Mouse (Mus musculus) embryonic stem cell, embryonic (primary cell): Measurements from ENCODE around the gene Plk5.

Experiments
- CTCF ChIA-PET, 4 experiments: fragments of 300-600 bp in 2 of 4; fragments of 350-600 bp in 2 of 4; sonication (Branson Sonifier 250); formaldehyde crosslinking; loops; one replicate each; lab custom pipeline; 2022; ENCODE audit warnings: inconsistent platforms in 2 of 4; lab: Charles Lee
- POLR2A ChIA-PET, 4 experiments: fragments of 300-600 bp in 2 of 4; fragments of 350-600 bp in 2 of 4; sonication (Branson Sonifier 250); formaldehyde crosslinking; loops; one replicate each; lab custom pipeline; 2022; ENCODE audit warnings: antibody characterized with exemption in 4 of 4, inconsistent platforms in 1 of 4; lab: Charles Lee

Gene Plk5

DNA sequence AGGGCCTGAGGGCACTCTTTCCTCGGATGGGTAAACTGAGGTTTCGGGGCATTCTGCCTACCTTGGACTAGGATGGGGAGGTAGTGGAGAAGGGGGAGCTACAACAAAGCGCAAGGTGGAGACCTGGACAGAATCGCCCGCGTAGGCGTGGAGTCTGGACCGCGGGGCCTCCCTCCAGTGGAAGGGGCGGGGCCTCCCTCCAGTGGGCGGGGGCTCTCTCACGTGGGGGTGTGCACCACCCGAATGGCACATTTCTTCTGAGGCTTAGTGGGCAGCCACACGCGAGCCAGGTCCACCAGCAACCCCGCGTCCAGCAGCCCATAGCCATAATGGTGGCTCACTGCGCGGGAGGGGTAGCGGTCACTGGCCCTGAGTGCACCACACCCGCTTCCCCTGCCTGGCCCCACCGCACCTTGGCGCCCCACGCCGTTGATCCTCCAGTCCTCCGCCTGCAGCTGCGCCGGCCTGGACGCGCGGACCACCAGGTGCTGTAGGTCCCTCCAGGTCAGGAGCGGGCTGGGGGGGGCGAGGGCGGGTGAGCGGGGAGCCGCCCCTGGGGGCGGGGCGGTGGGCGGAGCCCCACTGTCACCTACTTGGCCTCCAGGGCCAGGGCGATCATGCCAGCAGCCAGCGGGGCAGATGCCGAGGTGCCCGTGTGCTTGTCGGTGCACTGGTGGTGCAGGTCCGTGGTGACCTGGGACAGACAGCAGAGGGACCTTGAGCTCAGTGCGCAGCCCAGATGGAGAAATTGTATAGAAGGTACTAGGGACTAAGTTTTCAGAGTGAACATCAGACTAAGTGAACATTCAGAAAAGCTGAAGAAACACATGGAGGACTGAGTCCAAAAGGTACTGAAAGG lies 32.8 kb upstream of the Plk5 start:
- ChIA-PET POLR2A (interaction anchor here in 3 of 4 experiments (0.5 to 2.0 kb wide), 11 partner anchors 11 to 605 kb away, joined by 3 to 16 read pairs (median 4); partner anchors contain the start of gene Rps15 (in 2 of the 3)), CTCF (interaction anchor here in 2 of 4 experiments (0.5 to 1.2 kb wide), 6 partner anchors 27 to 675 kb away, joined by 3 to 7 read pairs (median 4); no protein-coding TSS in a partner anchor)

DNA sequence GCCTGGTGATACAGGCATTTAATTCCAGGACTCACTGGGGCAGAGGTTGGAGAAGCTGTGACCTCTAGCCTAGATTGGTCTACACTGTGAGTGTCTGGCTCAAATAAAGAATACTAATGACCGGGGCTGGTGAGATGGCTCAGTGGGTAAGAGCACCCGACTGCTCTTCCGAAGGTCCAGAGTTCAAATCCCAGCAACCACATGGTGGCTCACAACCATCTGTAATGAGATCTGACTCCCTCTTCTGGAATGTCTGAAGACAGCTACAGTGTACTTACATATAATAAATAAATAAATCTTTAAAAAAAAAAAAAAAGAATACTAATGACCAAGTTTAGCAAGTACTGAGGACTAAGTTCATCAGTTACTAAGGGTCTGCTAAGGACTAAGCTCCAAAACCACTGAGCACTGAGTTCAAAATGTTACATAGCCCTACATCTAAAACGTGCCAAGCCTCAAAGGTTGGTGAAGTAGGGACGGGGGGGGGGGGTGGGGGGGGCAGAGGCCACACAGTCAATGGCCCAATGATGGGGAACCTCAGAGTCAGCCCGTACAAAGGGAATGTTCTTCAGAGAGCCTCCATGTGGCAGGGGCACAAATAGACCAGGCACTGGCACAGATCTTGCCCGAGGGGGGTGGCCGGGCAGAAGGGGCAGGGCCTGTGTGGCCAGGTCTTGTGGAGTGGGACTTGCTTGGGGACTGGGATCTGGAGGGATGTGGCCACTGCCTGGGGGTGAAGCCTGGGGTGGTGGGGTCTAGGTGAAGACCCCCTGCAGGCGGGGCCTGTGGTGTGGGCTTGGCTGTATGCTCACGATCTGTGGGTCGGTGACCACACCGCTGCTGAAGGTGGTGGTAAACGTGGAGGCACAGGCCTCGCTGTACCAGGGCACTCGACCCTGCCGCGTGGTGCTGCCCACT lies 31.9 kb upstream of the Plk5 start:
- CTCF ChIA-PET, result interaction anchor here (0.6 to 1.3 kb wide), 7 partner anchors 8 to 626 kb away, joined by 3 to 6 read pairs (median 4); no protein-coding TSS in a partner anchor
- POLR2A ChIA-PET, result interaction anchor here in 2 of 4 experiments (0.5 to 2.0 kb wide), 7 partner anchors 12 to 156 kb away, joined by 3 to 16 read pairs (median 4); partner anchors contain the start of gene Rps15 (in 2 of the 2)

DNA sequence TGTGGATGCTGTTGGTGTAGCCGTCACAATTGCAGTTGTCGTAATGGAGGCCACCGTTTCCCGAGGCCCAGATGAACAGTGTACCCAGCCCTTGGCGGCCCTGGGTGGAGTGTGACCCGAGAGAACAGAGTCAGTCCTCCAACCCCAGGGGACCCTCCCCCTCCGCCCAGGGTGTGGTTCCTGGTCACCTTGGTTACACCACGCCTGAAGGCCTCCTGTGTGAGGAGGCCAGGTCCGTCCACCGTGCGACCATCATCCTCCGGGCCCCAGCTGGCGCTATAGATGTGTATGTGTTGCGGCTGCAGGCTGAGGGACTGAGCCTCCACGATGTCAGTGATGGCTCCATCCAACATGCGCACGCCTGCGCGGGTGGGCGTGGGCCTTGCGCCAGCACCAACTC lies 31.2 kb upstream of the Plk5 start:
- ChIA-PET POLR2A (no interaction called here), CTCF (interaction anchor here in 1 of 4 experiments (1.3 kb wide), 1 partner anchor 49 kb away, joined by 4 read pairs; no protein-coding TSS in a partner anchor)

DNA sequence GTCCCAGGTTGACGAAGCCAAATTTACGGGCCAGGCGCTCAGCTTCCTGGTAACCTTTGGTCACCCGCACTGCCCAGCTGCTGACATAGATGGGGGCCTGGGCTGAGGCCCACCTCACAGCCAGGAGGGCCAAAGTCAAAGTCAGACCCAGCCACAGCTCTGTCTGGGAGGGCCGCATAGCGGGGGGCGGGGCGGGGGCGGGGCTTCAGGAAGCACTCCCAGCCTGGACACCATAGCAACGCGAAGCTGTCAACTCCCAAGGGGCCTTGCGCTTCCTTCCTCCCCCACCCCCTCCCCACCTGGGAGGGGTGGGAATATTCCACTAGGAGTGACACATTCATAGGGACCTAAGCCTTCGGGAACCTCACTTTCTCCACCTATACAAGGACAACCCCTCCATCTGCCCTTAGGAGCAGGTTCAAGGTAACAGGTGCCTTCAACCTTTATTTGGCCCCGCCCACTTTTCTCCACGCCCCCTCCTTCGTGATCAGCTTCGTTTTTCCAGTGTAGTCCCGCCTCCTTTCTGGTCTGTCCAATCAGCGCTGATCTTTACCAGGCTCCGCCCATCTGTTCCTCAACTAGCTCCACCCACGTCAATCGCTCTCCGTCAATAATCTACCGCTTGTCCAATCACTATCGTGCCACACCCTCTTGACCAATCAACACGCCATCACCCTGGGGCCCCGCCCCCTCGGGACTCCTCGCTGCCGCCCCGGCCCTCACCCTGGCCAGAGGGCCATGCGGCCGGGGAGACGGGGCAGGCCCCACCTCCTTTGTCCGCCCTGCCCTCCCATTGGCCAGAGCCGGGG lies 26.8 kb upstream of the Plk5 start, which contains the start of the genes Pcsk4 and Reep6:
Gene Pcsk4 (minus strand): TSS at position 226 of the 809 bp plus-strand sequence.
Gene Reep6 (plus strand): TSS at position 681 of the 809 bp plus-strand sequence.
- ChIA-PET CTCF (interaction anchor here (0.6 to 3.1 kb wide), 41 partner anchors 9 to 707 kb away, joined by 3 to 17 read pairs (median 4); partner anchors contain the start of genes Mum1 (in 2 of the 4), Adamtsl5 (in 1 of the 4), Apc2 (in 1 of the 4) and Dazap1 (in 1 of the 4)), POLR2A (interaction anchor here (0.5 to 4.9 kb wide), 104 partner anchors 8 to 949 kb away, joined by 3 to 85 read pairs (median 4); partner anchors contain the start of genes Mbd3 (in 3 of the 4), Rps15 (in 3 of the 4), Apc2 (in 2 of the 4) and Dazap1 (in 2 of the 4))

DNA sequence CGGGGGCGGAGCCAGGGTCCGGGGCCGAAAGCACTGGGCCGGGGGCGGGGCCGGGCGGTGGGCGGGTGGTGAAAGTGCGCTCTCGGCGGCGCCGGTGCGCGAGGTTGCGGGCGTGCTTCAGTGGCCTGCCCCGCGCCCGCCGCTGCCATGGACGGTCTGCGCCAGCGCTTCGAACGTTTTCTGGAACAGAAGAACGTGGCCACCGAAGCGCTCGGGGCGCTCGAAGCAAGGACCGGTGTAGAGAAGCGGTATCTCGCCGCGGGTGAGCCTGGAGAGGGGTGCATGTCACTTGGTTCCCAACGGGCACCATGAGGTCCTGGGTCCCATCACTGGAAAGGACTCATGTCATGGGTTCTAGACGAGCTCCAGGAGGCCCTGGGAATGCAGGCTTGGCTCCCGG lies 26.2 kb upstream of the Plk5 start:
- ChIA-PET CTCF (interaction anchor here in 3 of 4 experiments (0.9 to 3.1 kb wide), 28 partner anchors 10 to 707 kb away, joined by 3 to 17 read pairs (median 4); partner anchors contain the start of genes Mum1 (in 2 of the 3), Adamtsl5 (in 1 of the 3), Apc2 (in 1 of the 3) and Dazap1 (in 1 of the 3)), POLR2A (interaction anchor here (0.7 to 4.9 kb wide), 78 partner anchors 8 to 948 kb away, joined by 3 to 85 read pairs (median 5); partner anchors contain the start of genes Mbd3 (in 3 of the 4), Rps15 (in 3 of the 4), Apc2 (in 2 of the 4) and Mum1 (in 2 of the 4))

DNA sequence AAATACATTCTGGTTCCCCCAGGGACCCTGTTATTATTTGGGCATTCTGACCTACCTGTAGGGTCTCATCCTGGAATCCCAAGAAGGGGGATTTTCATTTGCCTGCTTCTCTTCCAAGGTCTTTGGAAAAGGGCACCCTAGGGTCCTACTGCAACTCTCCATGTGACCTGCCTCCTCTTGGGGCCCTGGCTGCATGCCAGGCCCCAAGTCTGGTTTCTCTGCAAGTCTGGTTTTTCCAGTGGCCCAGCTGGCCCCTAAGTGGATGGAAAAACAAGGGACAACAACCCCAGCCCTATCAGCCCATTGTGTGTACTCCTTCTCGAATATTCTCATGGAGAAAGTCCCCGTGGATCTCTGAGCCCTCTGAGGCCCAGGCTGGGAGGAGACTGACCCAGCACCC lies 25.4 kb upstream of the Plk5 start:
- POLR2A ChIA-PET, result interaction anchor here in 3 of 4 experiments (0.5 to 3.9 kb wide), 10 partner anchors 11 to 69 kb away, joined by 3 to 60 read pairs (median 11); partner anchors contain the start of genes Rps15 (in 2 of the 3) and Mbd3 (in 1 of the 3)
- CTCF ChIA-PET, result interaction anchor here in 1 of 4 experiments (1.9 kb wide), 1 partner anchor 20 kb away, joined by 10 read pairs; no protein-coding TSS in a partner anchor

DNA sequence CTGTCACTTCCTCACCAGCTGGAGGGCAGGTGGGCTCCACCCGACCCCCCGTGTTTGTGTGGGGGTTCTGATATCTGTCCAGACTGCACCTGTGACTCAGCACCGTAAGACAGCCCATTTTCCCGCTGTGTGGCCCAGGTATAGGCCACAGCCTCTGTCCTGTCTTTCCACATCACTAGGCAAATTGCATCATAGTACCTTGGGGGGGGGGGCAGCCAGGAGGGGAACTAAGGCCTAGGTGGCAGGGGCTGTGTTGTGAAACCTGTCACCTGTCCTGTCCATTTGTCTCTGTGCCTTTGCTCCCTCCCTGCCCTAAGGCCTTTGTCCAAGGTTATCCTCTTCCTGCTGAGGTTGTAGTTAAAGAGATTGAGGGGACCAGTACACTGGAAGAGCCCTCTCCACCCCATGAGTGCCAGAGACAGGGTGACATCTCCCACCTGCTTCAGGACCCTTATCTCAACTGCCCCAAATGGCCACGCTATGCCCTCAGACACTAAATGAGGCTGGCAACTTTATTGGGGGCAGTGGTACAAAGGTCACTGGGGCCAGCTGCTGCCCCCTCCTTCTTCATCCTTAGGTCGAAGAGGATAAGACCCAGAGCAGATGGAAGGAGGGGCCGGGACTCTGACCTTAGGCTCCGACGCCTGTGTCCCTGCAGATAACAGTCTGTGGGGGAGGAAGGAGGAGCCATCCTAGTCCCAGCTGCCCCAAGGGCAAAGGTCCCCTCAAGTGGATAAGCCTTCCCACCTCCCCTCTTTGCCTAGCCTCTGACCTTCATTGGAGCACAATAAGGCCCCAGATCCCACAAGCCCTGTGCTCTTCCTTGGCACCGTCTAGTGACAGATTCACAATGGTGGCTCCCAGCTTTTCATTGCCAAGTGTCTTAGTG lies 24.4 kb upstream of the Plk5 start:
- CTCF ChIA-PET, result interaction anchor here in 2 of 4 experiments (0.5 to 1.0 kb wide), 3 partner anchors 19 to 157 kb away, joined by 3 to 7 read pairs (median 4); no protein-coding TSS in a partner anchor

DNA sequence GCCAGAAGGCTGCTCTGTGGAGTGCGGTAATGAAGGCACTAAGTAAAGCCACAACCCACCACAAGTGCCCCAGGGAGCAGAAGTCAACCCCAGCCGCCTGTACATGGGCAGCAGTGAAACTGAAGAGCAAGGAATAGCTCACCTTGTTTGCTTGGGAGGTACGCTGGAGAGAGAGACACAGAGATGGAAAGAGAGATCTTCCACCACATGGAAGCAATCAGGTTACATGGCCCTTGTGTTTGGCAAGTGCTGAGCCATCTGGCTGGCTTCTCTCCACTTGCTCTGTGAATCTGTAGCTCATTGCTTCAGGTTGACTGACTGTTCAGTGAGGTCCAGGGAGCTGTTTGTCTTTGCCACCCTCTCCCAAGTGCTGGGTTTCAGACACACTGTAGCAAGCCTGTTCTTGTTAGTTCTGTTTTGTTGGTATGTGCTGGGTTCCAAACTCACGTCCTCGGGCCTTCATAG lies 23.7 kb upstream of the Plk5 start:
- POLR2A ChIA-PET, result interaction anchor here in 1 of 4 experiments (1.1 kb wide), 1 partner anchor 10 kb away, joined by 3 read pairs; no protein-coding TSS in a partner anchor
- CTCF ChIA-PET, result interaction anchor here in 2 of 4 experiments (0.5 to 1.0 kb wide), 3 partner anchors 18 to 158 kb away, joined by 3 to 7 read pairs (median 4); no protein-coding TSS in a partner anchor

More for the DNA sequence above, 24.4 kb upstream of the Plk5 start:
- POLR2A ChIA-PET, result interaction anchor here in 2 of 4 experiments (1.1 to 3.9 kb wide), 4 partner anchors 10 to 40 kb away, joined by 3 to 60 read pairs (median 16); partner anchors contain the start of gene Rps15 (in 1 of the 2)

DNA sequence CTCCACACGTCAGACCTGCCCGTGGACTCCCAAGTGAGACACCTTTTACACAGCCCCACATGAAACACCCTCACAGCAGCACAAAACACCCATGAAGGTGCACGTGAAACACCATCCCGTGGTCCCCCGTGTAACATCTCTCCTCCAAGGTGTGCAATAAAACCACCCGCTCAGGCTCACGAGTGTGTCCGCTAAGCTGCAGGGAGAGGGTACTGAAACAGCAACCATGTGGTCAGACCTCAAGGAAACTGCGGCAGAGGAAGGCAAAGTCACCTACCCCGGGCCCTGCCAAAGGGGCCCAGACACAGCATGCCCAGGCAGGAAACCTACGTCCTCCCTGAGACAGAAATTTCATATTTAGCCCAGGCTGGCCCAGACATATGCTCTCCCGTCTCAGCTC lies 20.0 kb upstream of the Plk5 start:
- CTCF ChIA-PET, result interaction anchor here in 2 of 4 experiments (0.6 to 2.5 kb wide), 4 partner anchors 14 to 816 kb away, joined by 3 to 13 read pairs (median 5); no protein-coding TSS in a partner anchor
- POLR2A ChIA-PET, result interaction anchor here in 3 of 4 experiments (0.6 to 1.9 kb wide), 7 partner anchors 10 to 44 kb away, joined by 3 to 9 read pairs (median 4); partner anchors contain the start of gene Rps15 (in 1 of the 3)

DNA sequence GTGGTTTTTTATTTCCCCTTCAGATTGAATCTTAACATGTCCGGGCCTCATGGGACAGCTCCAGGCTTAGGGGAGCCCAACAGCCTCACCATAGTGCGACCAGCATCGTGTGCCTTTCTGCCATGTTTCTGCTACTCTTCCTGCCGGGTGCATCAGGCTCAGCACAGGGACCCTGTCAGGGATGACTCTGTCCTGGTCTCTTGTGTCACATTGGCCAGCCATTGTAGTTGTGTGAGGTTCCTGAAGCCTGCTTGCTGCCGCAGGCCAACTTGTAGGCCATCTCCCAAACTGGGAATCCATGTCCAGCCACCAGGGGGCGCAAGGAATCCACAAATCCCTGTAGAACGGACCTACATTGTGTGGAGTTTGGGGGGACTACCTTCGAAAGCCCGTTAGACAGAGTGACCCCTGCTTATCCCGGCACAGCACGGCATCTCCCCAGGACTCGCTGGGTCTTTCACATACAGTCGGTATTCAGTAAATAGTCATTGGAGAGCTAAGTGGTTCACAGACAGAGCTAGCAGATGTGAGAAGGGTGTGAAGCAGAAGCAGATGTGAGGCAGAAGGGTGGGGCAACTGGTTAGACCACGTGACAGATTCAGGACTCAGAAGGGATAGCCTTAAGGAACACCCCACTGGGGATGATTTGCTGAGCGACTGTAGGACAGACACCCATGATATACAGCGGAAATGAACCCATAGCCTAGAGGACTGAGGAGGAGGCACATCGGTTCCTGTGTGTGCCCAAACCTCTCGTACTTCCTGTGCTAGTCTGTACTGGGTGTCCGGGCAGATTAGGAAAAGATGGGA lies 16.1 kb upstream of the Plk5 start:
- POLR2A ChIA-PET, result interaction anchor here (0.5 to 5.2 kb wide), 21 partner anchors 10 to 390 kb away, joined by 3 to 60 read pairs (median 5); partner anchors contain the start of genes Pcsk4 (in 2 of the 4), Reep6 (in 2 of the 4), Rps15 (in 2 of the 4) and Apc2 (in 1 of the 4)
- CTCF ChIA-PET, result interaction anchor here (0.6 to 5.3 kb wide), 38 partner anchors 8 to 356 kb away, joined by 3 to 30 read pairs (median 4); partner anchors contain the start of genes Pcsk4 (in 3 of the 4), Reep6 (in 3 of the 4), Adamtsl5 (in 2 of the 4) and Atp8b3 (in 1 of the 4)

DNA sequence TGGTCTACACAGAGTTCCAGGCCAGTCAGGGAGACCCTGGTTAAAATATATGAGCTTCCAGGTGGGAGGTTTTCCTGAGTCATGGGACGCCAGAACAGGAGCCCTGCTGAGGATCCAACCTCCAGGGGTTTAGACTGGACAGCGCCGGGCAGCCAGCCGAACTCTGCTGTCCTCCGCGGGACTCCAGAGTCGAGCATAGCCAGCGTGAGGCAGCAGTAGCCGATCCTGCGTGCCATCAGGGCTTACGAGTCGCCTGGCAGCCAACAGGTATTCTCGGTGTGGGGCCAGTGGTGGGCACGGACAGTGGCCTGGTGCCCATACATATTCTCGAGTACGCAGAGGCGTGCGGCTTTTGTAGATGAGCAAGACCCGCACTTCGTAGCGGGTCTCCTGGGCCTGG lies 15.2 kb upstream of the Plk5 start:
- POLR2A ChIA-PET, result interaction anchor here in 3 of 4 experiments (0.8 to 5.2 kb wide), 15 partner anchors 9 to 48 kb away, joined by 3 to 60 read pairs (median 6); partner anchors contain the start of genes Pcsk4 (in 2 of the 3), Reep6 (in 2 of the 3), Rps15 (in 2 of the 3) and Apc2 (in 1 of the 3)
- CTCF ChIA-PET, result interaction anchor here in 3 of 4 experiments (0.7 to 5.3 kb wide), 17 partner anchors 9 to 337 kb away, joined by 3 to 30 read pairs (median 6); partner anchors contain the start of genes Pcsk4 (in 1 of the 3) and Reep6 (in 1 of the 3)

DNA sequence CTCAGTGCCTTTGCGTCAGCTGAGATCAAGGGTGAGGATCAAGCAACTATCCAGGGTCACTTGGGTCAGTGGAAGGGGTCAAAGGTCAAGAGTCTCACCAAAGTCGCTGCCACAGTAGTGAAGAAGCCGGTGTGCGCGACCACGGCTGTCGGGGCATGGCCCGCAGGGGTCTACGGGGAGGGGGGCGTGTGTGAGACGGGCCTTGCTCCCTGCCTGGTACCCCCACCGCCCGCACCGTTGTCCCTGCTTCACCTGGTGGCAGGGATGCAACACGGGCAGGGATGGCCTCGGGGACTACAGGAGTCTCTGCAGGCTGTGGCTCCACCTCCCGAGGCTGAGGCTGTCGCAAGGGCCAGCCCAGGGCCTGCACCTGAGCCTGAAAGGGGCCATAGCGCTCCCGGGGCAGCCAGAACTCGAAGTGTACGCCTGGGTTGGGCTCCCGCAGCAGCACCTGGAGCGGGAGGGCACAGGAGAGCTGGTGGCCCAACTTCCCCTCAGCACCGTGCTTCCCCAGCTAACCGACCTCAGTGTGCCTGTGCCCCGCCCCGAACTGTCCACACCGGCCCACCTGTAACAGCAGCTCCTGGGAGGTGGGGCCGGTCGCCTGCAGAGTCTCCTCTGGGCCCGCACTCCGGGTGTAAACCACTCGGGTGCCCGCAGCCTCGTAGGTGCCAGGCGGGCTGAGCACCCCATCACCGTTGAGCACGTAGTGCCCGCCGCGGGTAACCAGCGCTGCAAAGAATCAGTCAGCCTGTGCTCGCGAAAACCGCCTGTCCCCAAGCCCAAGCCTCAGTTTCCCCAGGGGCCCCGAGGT lies 14.6 kb upstream of the Plk5 start:
- CTCF ChIA-PET, result interaction anchor here in 3 of 4 experiments (0.7 to 5.3 kb wide), 13 partner anchors 9 to 168 kb away, joined by 3 to 30 read pairs (median 16); partner anchors contain the start of genes Pcsk4 (in 1 of the 3) and Reep6 (in 1 of the 3)
- POLR2A ChIA-PET, result interaction anchor here (0.6 to 5.2 kb wide), 25 partner anchors 9 to 382 kb away, joined by 3 to 60 read pairs (median 7); partner anchors contain the start of genes Reep6 (in 3 of the 4), Rps15 (in 3 of the 4), Pcsk4 (in 2 of the 4) and Apc2 (in 1 of the 4)
